Mouse (Mus musculus) midbrain, postnatal 0 days (tissue): ENCODE results near the gene Mon2. TPM values are rescaled to one million over a fixed set of nuclear protein-coding genes. Genes with fewer than 3 reads are reported as not detected.
A peak's percentile ranks its signal among the peaks of the same experiment; 100 is the strongest.
"Not testable (repeated sequence)": the region's sequence is repeated elsewhere in the genome, so short reads cannot be mapped to it uniquely, and the experiment has no call there.

ENCODE experiments used
- ATAC-seq: fragments of 200-750 bp; cut with Nextera tagmentation; 2 replicates; pipeline ENCODE4 v1.8.0; 2017; ENCODE audit warnings: moderate number of reproducible peaks, mild to moderate bottlenecking, moderate TSS enrichment, moderate library complexity; ENCODE audit not compliant: low FRiP score
- DNase-seq: peaks from one replicate; pipeline ENCODE4 v3.0.0-alpha.2; 2015; ENCODE audit warnings: low spot score
- H3K27ac ChIP-seq: fragments of 300-500 bp; sonication (generic); 2 replicates; pipeline ENCODE4 v1.5.1; 2014; ENCODE audit warnings: low read depth, mild to moderate bottlenecking, low read length, mixed read lengths
- H3K27me3 ChIP-seq: fragments of 300-500 bp; sonication (generic); 2 replicates; pipeline ENCODE4 v1.6.1; 2014; ENCODE audit warnings: low read length, control low read depth, mixed read lengths; ENCODE audit not compliant: insufficient read depth
- H3K36me3 ChIP-seq: fragments of 300-500 bp; sonication (generic); 2 replicates; pipeline ENCODE4 v1.6.1; 2014; ENCODE audit warnings: low read length, control low read depth, mixed read lengths; ENCODE audit not compliant: insufficient read depth
- H3K4me1 ChIP-seq: fragments of 300-500 bp; sonication (generic); 2 replicates; pipeline ENCODE4 v1.6.1; 2014; ENCODE audit warnings: mild to moderate bottlenecking, control low read depth, antibody characterized with exemption, low read length, mixed read lengths; ENCODE audit not compliant: insufficient read depth
- H3K4me2 ChIP-seq: fragments of 300-500 bp; sonication (generic); 2 replicates; pipeline ENCODE4 v1.6.1; 2014; ENCODE audit warnings: low read depth, mild to moderate bottlenecking, low read length, mixed read lengths; ENCODE audit not compliant: poor library complexity, severe bottlenecking
- H3K4me3 ChIP-seq: fragments of 300-500 bp; sonication (generic); 2 replicates; pipeline ENCODE4 v1.5.1; 2014; ENCODE audit warnings: low read depth, mild to moderate bottlenecking, low read length, moderate library complexity
- H3K9ac ChIP-seq: fragments of 300-500 bp; sonication (generic); replicated peaks from 2 replicates; pipeline ENCODE4 v1.6.1; 2014; ENCODE audit warnings: mild to moderate bottlenecking, low read length, moderate library complexity, mixed read lengths; ENCODE audit not compliant: poor library complexity, severe bottlenecking
- H3K9me3 ChIP-seq: fragments of 300-500 bp; sonication (generic); 2 replicates; pipeline ENCODE4 v1.6.1; 2016; ENCODE audit warnings: low read length, control low read depth
- CTCF ChIP-seq: IDR thresholded peaks from 2 replicates; pipeline ENCODE4 v1.5.1; 2016; ENCODE audit warnings: antibody characterized with exemption, mild to moderate bottlenecking
- WGBS: fragments of 180-500 bp; shearing (Covaris S2); extraction: QIAGEN DNeasy Blood & Tissue Kit; methylation state at CpG from one replicate; pipeline ENCODE4 v1.1.7; 2014; 5-methylcytosine and 5-hydroxymethylcytosine counted together
- polyA plus RNA-seq: library from polyadenylated mRNA; unstranded; fragments of >200 nt; fragmentation: Nextera tagmentation; extraction: Ambion mirVana; gene quantifications from 2 replicates; pipeline ENCODE4 v1.2.1, GENCODE M21; 2015
- total RNA-seq: library from RNA; depleted of rRNA; stranded (reverse); fragments of >200 nt; gene quantifications from 2 replicates; pipeline ENCODE4 v1.2.3, GENCODE M21; 2014

Mon2 gene
- total and polyA plus RNA-seq, 2 experiments from 2014 or later = 16.8 to 46.0 TPM

- TF ChIP-seq CTCF = no peak
- H3K4me2 ChIP-seq = no peak overlapping the region
- H3K27ac ChIP-seq = no peak overlapping the region
- H3K9ac ChIP-seq = no peak overlapping the region
- no peaks in the 10 kb centered on the region for H3K27me3 ChIP-seq
- ATAC-seq (no peak), DNase-seq (no peak)
- WGBS = 92% methylated on average over 14 of the region's 14 CpGs
- no peaks in the 10 kb centered on the region for H3K4me1 ChIP-seq
- no peak overlapping the region for H3K4me3 ChIP-seq
- peaks cover 44% of the 10 kb centered on the region for H3K36me3 ChIP-seq
- no peaks in the 10 kb centered on the region for H3K9me3 ChIP-seq
Observed at GRCm38 (mm10) chr10:123032078-123032646, 44.1 kb downstream of the Mon2 start.

GRCm38 (mm10) chr10:123031449-123031848, 44.9 kb downstream of the Mon2 start:
- H3K9ac ChIP-seq = no peak overlapping the region
- H3K36me3 ChIP-seq = peaks cover 42% of the 10 kb centered on the region
- DNase-seq = no peak
- H3K27ac ChIP-seq = no peak overlapping the region
- WGBS = 96% methylated on average over 8 of the region's 8 CpGs
- no peak overlapping the region for H3K4me2 ChIP-seq
- H3K9me3 ChIP-seq = no peaks in the 10 kb centered on the region
- no peak for TF ChIP-seq CTCF
- H3K4me3 ChIP-seq = no peak overlapping the region
- no peaks in the 10 kb centered on the region for H3K27me3 ChIP-seq
- no peak for ATAC-seq
- H3K4me1 ChIP-seq = no peaks in the 10 kb centered on the region

DNA sequence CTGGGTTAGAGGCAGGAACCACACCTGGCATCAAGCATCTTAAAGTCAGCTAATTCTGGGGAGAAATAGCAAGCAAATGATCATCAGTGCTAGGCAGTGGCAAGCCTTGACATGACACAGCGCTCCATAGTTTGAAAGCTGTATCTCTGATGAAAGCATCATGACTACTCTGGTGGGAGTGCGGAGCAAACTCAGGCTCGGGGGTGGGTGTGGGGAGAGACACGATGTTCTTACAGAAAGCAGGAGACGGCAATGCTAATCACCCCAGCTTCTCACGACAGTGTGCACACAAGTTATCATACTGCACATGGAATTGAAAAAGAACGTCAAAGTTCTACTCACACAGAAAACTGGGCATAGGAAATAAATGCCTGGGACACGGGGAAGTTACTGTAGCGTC, 45.7 kb downstream of the Mon2 start:
- no peaks in the 10 kb centered on the region for H3K9me3 ChIP-seq
- H3K4me3 ChIP-seq = no peak overlapping the region
- no peaks in the 10 kb centered on the region for H3K27me3 ChIP-seq
- ATAC-seq = no peak
- no peak for DNase-seq
- no peak for TF ChIP-seq CTCF
- no peak overlapping the region for H3K4me2 ChIP-seq
- WGBS = 96% methylated on average over 9 of the region's 9 CpGs
- H3K4me1 ChIP-seq = no peaks in the 10 kb centered on the region
- H3K9ac ChIP-seq = no peak overlapping the region
- peaks cover 51% of the 10 kb centered on the region for H3K36me3 ChIP-seq
- no peak overlapping the region for H3K27ac ChIP-seq

DNA sequence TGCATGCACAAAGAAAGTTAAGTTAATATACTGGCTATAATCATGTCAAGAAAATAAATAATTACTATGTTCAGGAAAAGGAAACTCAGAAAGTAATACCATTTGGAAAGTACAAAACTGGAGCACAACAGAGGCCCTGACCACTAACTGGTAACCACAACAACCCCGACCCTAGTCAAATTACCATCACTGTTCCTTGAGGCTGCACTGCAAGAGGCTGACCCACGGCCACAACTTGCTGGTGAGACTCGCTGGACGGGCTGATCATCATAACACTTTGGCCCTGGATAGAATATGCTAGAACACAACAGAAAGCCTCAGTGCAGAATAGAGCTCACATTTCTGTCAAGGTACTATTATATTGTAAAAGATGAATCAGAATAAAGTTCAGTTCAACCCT, 47.4 kb downstream of the Mon2 start:
- H3K9ac ChIP-seq = no peak overlapping the region
- DNase-seq = no peak
- H3K9me3 ChIP-seq = no peaks in the 10 kb centered on the region
- no peak overlapping the region for H3K4me2 ChIP-seq
- peaks cover 45% of the 10 kb centered on the region for H3K36me3 ChIP-seq
- no peaks in the 10 kb centered on the region for H3K4me1 ChIP-seq
- TF ChIP-seq CTCF = no peak
- no peak overlapping the region for H3K4me3 ChIP-seq
- ATAC-seq = no peak
- no peak overlapping the region for H3K27ac ChIP-seq
- 90% methylated on average over 4 of the region's 4 CpGs for WGBS
- H3K27me3 ChIP-seq = no peaks in the 10 kb centered on the region

- peaks cover 52% of the 10 kb centered on the region for H3K36me3 ChIP-seq
- not testable (repeated sequence) for ATAC-seq, H3K9ac ChIP-seq, H3K27ac ChIP-seq, H3K4me2 ChIP-seq, H3K4me1 ChIP-seq, H3K9me3 ChIP-seq, DNase-seq, H3K4me3 ChIP-seq, H3K27me3 ChIP-seq
- 95% methylated on average over 4 of the region's 4 CpGs for WGBS
Observed at GRCm38 (mm10) chr10:123026736-123027135, 49.6 kb downstream of the Mon2 start.

DNA sequence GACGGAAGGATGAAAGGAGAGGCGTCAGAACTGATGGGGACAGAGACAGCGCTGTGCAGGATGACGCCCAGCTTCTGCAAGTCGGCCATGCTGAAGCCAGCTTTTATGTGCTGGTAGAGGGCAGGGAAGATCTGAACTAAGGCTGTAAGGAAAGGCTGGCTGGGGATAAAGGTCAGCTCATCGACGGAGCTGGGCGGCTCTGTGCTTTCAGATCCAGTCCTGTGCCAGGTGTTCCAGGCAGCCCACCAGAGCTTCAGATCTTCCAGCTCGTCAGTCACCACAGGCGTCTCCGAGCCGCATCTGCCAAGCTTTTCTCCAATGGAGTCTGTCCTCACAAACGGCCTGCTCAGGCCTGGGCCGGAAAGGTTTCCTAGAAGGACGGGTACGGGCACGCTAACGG, 62.9 kb downstream of the Mon2 start:
- Histone ChIP-seq H3K9me3 (no peaks in the 10 kb centered on the region), H3K27me3 (no peaks in the 10 kb centered on the region), H3K4me1 (no peaks in the 10 kb centered on the region), H3K4me2 (no peak overlapping the region), H3K36me3 (peaks cover 32% of the 10 kb centered on the region), H3K27ac (0 out of 2 replicates have a peak overlapping the region, but pooled peaks have one; percentile 18), H3K9ac (no peak overlapping the region), H3K4me3 (no peak overlapping the region)
- 38% methylated on average over 17 of the region's 18 CpGs for WGBS
- DNase-seq = peak; percentile 84
- peak; percentile 34; the same call in 1 of the 2 replicates for ATAC-seq
- no peak for TF ChIP-seq CTCF
